Mouse (Mus musculus) MEL (cell line): ENCODE measurements at regions not wholly inside any gene's neighbourhood (a gene's known extent, or its start where the extent isn't known, plus 50 kb on each side); places are given as distances from the start of the nearest gene placed in this dataset.

Source experiments
- BHLHE40 ChIP-seq: IDR thresholded peaks from 2 replicates; pipeline ENCODE4 v1.6.1; 2012; ENCODE audit warnings: low read depth, mild to moderate bottlenecking, inconsistent platforms, low read length, improper control_type of control experiment, borderline replicate concordance
- CTCF ChIP-seq, 3 experiments: IDR thresholded peaks in 2 of 3; conservative IDR thresholded peaks in 1 of 3; 2 replicates each; pipeline ENCODE4 v1.5.1; 2011 to 2012; ENCODE audit warnings: low read length in 3 of 3, low read depth in 2 of 3, mild to moderate bottlenecking in 2 of 3, improper control_type of control experiment in 1 of 3, inconsistent platforms in 1 of 3, mixed read lengths in 1 of 3, moderate library complexity in 1 of 3; ENCODE audit not compliant: control insufficient read depth in 1 of 3, insufficient read depth in 1 of 3, poor library complexity in 1 of 3, severe bottlenecking in 1 of 3
- EP300 ChIP-seq, 2 experiments: IDR thresholded peaks; 2 replicates each; pipeline ENCODE4 v1.6.1; 2011; ENCODE audit warnings: improper control_type of control experiment in 2 of 2, low read length in 2 of 2, low read depth in 1 of 2, mild to moderate bottlenecking in 1 of 2
- MYC ChIP-seq: IDR thresholded peaks from 2 replicates; pipeline ENCODE4 v1.6.1; 2011; ENCODE audit warnings: low read depth, mild to moderate bottlenecking, low read length, improper control_type of control experiment, moderate library complexity
- POLR2A ChIP-seq, 2 experiments: IDR thresholded peaks; 2 replicates each; pipeline ENCODE4 v1.6.1; 2011 to 2012; ENCODE audit warnings: low read length in 2 of 2, mild to moderate bottlenecking in 2 of 2, control low read depth in 1 of 2, improper control_type of control experiment in 1 of 2, low read depth in 1 of 2, moderate library complexity in 1 of 2; ENCODE audit not compliant: control insufficient read depth in 1 of 2, insufficient read depth in 1 of 2, poor library complexity in 1 of 2
- SIN3A ChIP-seq: IDR thresholded peaks from 2 replicates; pipeline ENCODE4 v1.6.1; 2012; ENCODE audit warnings: low read length, improper control_type of control experiment, inconsistent platforms
- UBTF ChIP-seq: IDR thresholded peaks from 2 replicates; pipeline ENCODE4 v1.6.1; 2012; ENCODE audit warnings: low read depth, mild to moderate bottlenecking, inconsistent platforms, low read length, improper control_type of control experiment, moderate library complexity, borderline replicate concordance; ENCODE audit not compliant: insufficient read depth

DNA sequence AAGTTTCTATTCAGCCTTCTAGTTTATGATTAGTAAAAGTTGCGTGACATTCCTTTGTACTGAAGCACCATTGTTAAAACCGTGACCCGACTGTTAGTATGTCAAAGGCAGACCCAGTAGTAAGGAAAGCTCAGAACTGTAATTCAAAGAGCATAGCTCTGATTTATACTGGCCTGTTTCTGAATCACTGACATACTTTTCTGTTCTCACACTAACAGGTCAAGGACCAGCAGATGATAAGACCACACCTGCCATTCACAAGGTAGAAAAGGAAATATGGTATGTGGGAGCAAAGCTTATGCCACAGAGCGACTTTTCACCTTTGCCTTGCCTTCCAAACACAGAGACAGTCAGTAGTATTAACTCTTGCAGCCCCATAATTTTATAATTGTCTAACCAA, 269.5 kb upstream of the Acvr2a start:
- no peak for TF ChIP-seq CTCF (IDR thresholded peaks at IDR 0.05 in 2 of 3, conservative IDR thresholded peaks at IDR 0.05 in 1 of 3; ENCODE audit: control insufficient read depth in 1 of 3, insufficient read depth in 1 of 3, low read depth in 2 of 3, low read length in 3 of 3, poor library complexity in 1 of 3, severe bottlenecking in 1 of 3)
- TF ChIP-seq MYC = no peak
- TF ChIP-seq EP300 (IDR thresholded peaks at IDR 0.05; ENCODE audit: low read depth in 1 of 2, low read length in 2 of 2) = no peak
- no peak for TF ChIP-seq BHLHE40
- TF ChIP-seq UBTF = no peak
- no peak for TF ChIP-seq POLR2A (IDR thresholded peaks at IDR 0.05; ENCODE audit: control insufficient read depth in 1 of 2, insufficient read depth in 1 of 2, low read depth in 1 of 2, low read length in 2 of 2, poor library complexity in 1 of 2)
- no peak for TF ChIP-seq SIN3A
